Mouse (Mus musculus): ENCODE data around the gene Coro6. TPM values are rescaled to one million over a fixed set of nuclear protein-coding genes. Genes with fewer than 3 reads are reported as not detected.

Coro6 gene
- polyA plus RNA-seq, 2 experiments: 0.08 to 0.10 TPM

DNA sequence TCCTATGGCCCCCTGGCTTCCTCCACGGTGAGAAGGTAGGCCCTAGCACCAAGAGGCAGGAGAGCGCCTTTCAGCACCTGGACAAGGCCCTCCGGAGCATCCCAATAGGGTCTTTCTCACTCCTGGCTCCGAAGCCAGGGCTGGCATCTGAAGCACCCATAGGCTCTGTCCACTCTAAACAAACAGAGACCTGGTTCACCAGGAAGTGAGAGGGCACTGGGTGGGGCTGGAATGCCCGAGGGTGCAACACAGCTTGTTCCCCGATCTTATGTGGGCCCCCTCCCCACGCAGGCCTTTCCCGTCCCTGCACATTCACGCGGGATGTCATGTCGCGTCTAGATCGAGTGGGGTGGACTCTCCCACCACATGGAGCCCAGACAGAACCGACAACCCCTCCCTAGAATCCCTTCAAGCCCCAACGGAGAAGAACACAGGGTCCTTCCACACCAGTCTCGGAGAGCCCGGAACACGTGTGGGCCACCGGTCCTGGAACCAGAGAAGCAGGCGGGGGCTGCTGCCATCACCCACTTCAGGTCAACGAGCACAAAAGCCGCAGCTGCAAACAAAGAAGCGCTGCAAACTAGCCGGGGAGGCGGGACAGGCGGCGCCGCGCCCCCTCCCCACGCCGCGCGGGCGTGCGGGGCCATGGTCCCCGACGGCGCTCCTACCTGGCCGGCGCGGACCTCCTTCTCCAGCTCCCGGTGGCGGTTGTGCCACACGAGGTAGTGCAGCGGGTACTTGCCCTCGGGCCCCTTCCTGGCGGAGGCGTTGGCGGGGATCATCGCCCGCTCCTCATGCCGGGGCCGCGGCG lies 26.8 kb downstream of the Coro6 start:
- H3K4me2 ChIP-seq (ENCODE audit: low read depth): peak overlapping the region; percentile 93
- no peaks in the 10 kb centered on the region for H3K9me3 ChIP-seq (ENCODE audit: control insufficient read depth, low read length)
- peaks cover 7 to 16% of the 10 kb centered on the region in 2 experiments; a peak in 3 of 4 replicates for H3K4me1 ChIP-seq (replicated peaks; ENCODE audit: control insufficient read depth in 2 of 2, insufficient read depth in 2 of 2, low read length in 1 of 2)
- ATAC-seq (ENCODE audit: insufficient read depth) (no peak), DNase-seq (ENCODE audit: low read depth in 3 of 3, low spot score in 3 of 3) (no peak)
- no peaks in the 10 kb centered on the region for H3K36me3 ChIP-seq (replicated peaks; ENCODE audit: control insufficient read depth, insufficient read depth, low read depth)
- H3K27ac ChIP-seq: no peak overlapping the region
- peak overlapping the region; percentile 49 to 72 for H3K4me3 ChIP-seq (ENCODE audit: insufficient read depth in 1 of 2, low read depth in 2 of 2, low read length in 2 of 2)
- peaks cover 25% of the 10 kb centered on the region for H3K27me3 ChIP-seq (ENCODE audit: control insufficient read depth, insufficient read depth, low read length)
- TF ChIP-seq CTCF (IDR thresholded peaks at IDR 0.05; ENCODE audit: low read depth) (no peak), EP300 (IDR thresholded peaks at IDR 0.05; ENCODE audit: low read depth) (no peak)
- H3K9ac ChIP-seq (replicated peaks): peak overlapping the region; percentile 57
- 5% methylated on average over 52 of the region's 55 CpGs for WGBS (ENCODE audit: insufficient replicate concordance)

DNA sequence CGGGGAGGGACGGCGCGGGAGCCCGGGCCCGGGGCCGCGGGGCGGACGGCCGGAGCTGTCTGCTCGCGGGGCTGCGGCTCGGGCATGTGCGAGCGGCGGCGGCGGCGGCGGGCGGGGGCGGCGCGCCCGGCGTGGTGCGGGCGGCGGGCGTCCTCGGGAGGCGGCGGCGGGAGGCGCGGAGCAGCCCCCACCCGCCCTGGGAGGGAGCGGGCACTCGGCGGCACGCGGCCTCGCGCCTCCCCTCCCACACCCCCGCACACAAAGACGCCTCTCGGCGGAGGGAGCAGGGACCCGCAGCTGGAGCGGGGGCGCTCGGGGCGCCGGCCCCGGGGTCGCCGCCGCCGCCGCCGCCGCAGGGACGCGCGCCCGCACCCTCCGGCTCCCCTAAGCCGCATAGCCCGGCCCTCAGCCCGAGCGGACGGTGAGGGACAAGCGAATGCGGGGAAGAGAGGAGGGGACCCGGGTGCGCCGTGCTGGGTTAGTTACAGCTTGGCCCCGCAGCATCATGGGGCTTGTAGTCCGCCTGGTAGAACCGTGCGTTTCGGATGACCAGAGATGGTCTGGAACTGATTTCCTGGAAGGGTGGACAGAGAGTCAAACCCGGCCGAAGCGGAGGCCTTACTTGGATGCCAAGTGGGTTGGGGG lies 27.5 kb downstream of the Coro6 start, which contains the start of gene Ankrd13b:
Ankrd13b (minus strand) TSS at position 88 of the 645 bp plus-strand sequence.
- ATAC-seq (ENCODE audit: insufficient read depth) (no peak), DNase-seq (ENCODE audit: low read depth in 3 of 3, low spot score in 3 of 3) (no peak)
- Histone ChIP-seq H3K36me3 (replicated peaks; ENCODE audit: control insufficient read depth, insufficient read depth, low read depth) (no peaks in the 10 kb centered on the region), H3K27ac (no peak within 1 kb of the TSS), H3K4me1 (replicated peaks; ENCODE audit: control insufficient read depth in 2 of 2, insufficient read depth in 2 of 2, low read length in 1 of 2) (peaks cover 7 to 21% of the 10 kb centered on the region in 2 experiments; a peak in 3 of 4 replicates), H3K9me3 (ENCODE audit: control insufficient read depth, low read length) (no peaks in the 10 kb centered on the region), H3K27me3 (ENCODE audit: control insufficient read depth, insufficient read depth, low read length) (peaks cover 25% of the 10 kb centered on the region), H3K9ac (replicated peaks) (peak within 1 kb of the TSS; percentile 57), H3K4me2 (ENCODE audit: low read depth) (peak within 1 kb of the TSS; percentile 93), H3K4me3 (ENCODE audit: insufficient read depth in 1 of 2, low read depth in 2 of 2, low read length in 2 of 2) (peak within 1 kb of the TSS; percentile 55 to 72)
- TF ChIP-seq CTCF (IDR thresholded peaks at IDR 0.05; ENCODE audit: low read depth): no peak
- TF ChIP-seq EP300 (IDR thresholded peaks at IDR 0.05; ENCODE audit: low read depth): no peak
- WGBS (ENCODE audit: insufficient replicate concordance): under 1% methylated on average over 57 of the region's 87 CpGs

DNA sequence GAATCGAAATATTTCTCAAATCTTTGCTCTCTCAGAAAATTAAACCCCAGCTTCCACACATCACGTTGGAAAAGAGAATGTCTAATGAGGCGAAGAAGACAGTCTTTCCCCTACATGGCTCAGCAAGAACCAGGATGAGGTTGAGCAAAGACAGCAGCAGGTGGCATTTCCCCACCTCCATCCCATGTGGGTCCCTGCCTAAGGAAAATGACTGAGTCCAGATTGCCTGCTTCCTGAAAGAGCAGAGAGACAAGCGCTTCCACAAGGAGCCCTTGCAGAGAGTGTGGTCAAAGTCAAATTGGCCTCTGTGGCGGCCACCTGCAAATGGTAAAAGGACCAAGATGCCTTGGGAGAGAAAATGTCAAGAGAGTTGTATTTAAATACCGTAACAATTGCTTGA lies 28.2 kb downstream of the Coro6 start:
- H3K4me2 ChIP-seq (ENCODE audit: low read depth): no peak overlapping the region; the same call in 1 of the 2 replicates
- ATAC-seq (ENCODE audit: insufficient read depth) (no peak), DNase-seq (ENCODE audit: low read depth in 3 of 3, low spot score in 3 of 3) (no peak)
- peaks cover 25% of the 10 kb centered on the region for H3K27me3 ChIP-seq (ENCODE audit: control insufficient read depth, insufficient read depth, low read length)
- no peak overlapping the region for H3K9ac ChIP-seq (replicated peaks)
- 60% methylated on average over 6 of the region's 6 CpGs for WGBS (ENCODE audit: insufficient replicate concordance)
- H3K27ac ChIP-seq: no peak overlapping the region
- peaks cover 7 to 25% of the 10 kb centered on the region in 2 experiments; a peak in 3 of 4 replicates for H3K4me1 ChIP-seq (replicated peaks; ENCODE audit: control insufficient read depth in 2 of 2, insufficient read depth in 2 of 2, low read length in 1 of 2)
- no peak overlapping the region for H3K4me3 ChIP-seq (ENCODE audit: insufficient read depth in 1 of 2, low read depth in 2 of 2, low read length in 2 of 2)
- TF ChIP-seq EP300 (IDR thresholded peaks at IDR 0.05; ENCODE audit: low read depth) (no peak), CTCF (IDR thresholded peaks at IDR 0.05; ENCODE audit: low read depth) (no peak)
- H3K9me3 ChIP-seq (ENCODE audit: control insufficient read depth, low read length): no peaks in the 10 kb centered on the region
- no peaks in the 10 kb centered on the region for H3K36me3 ChIP-seq (replicated peaks; ENCODE audit: control insufficient read depth, insufficient read depth, low read depth)

DNA sequence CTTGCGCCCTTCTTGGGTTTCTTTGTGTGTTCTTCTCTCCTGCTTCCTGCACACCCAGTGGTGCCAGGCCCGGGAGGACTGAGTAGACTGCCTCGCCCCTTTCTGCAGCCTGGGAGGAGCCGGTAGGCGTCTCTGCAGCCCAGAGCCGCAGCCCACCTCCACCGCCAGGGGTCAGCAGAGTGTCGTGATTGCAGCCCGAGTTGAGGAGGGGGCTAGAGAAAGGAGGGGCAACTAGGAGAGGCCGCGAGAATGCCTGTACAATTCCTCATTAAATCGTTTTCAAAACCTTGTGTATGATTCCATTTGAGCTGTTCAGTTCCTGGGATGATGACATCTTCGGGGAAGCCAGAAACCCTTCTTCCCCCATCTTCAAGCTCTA lies 28.9 kb downstream of the Coro6 start:
- TF ChIP-seq CTCF (IDR thresholded peaks at IDR 0.05; ENCODE audit: low read depth) (peak; percentile 98), EP300 (IDR thresholded peaks at IDR 0.05; ENCODE audit: low read depth) (no peak)
- Histone ChIP-seq H3K36me3 (replicated peaks; ENCODE audit: control insufficient read depth, insufficient read depth, low read depth) (no peaks in the 10 kb centered on the region), H3K9ac (replicated peaks) (no peak overlapping the region), H3K4me2 (ENCODE audit: low read depth) (peak overlapping the region; percentile 82), H3K27ac (no peak overlapping the region), H3K4me1 (replicated peaks; ENCODE audit: control insufficient read depth in 2 of 2, insufficient read depth in 2 of 2, low read length in 1 of 2) (peaks cover 7 to 25% of the 10 kb centered on the region in 2 experiments; a peak in 3 of 4 replicates), H3K9me3 (ENCODE audit: control insufficient read depth, low read length) (no peaks in the 10 kb centered on the region), H3K27me3 (ENCODE audit: control insufficient read depth, insufficient read depth, low read length) (peaks cover 25% of the 10 kb centered on the region), H3K4me3 (ENCODE audit: insufficient read depth in 1 of 2, low read depth in 2 of 2, low read length in 2 of 2) (peak overlapping the region; percentile 18 to 20)
- ATAC-seq (ENCODE audit: insufficient read depth) (peak; percentile 40), DNase-seq (ENCODE audit: low read depth in 3 of 3, low spot score in 3 of 3) (peak; percentile 54 to 68 (median 59))
- under 1% methylated on average over 13 of the region's 13 CpGs for WGBS (ENCODE audit: insufficient replicate concordance)
